Mouse (Mus musculus) layer of hippocampus, adult 9-11 months (tissue): ENCODE results near the gene Pet117.
"Not testable (repeated sequence)": the region's sequence is repeated elsewhere in the genome, so short reads cannot be mapped to it uniquely, and the experiment has no call there.

Experiments used
- DNase-seq: peaks from one replicate; pipeline ENCODE4 v3.0.0; 2022

Gene Pet117

DNA sequence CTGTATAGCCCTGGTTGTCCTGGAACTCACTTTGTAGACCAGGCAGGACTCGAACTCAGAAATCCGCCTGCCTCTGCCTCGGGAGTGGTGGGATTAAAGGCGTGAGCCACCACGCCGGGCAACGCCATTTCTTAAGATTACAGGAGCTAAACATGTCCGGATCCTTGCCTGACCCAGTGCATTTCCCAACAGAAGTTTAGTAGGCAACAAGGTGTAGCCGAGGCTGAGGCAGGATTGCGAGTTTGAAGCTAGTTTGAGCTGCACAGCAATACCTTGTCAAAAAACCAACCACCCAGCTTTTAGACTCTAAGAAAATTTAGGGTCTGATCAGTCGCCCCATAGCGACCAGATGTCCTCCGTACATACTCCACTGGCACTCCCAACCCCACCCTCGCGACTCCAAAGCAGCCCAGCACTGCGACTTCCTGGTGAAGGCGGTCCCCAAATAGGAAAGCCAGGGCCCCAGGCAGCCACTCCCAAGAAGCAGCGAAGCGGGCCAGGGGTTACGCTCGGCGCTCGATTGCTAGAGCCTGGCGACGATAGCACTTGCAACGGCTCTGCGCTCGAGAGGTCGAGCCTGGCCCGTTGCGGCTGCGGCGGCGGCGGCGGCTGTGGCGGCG is at the start of gene Pet117, which contains the start of gene Kat14:
Gene Pet117 (plus strand): TSS at position 597 of the 620 bp plus-strand sequence.
Gene Kat14 (plus strand): TSS at position 584 of the 620 bp plus-strand sequence.
- peak; percentile 94 for DNase-seq

DNA sequence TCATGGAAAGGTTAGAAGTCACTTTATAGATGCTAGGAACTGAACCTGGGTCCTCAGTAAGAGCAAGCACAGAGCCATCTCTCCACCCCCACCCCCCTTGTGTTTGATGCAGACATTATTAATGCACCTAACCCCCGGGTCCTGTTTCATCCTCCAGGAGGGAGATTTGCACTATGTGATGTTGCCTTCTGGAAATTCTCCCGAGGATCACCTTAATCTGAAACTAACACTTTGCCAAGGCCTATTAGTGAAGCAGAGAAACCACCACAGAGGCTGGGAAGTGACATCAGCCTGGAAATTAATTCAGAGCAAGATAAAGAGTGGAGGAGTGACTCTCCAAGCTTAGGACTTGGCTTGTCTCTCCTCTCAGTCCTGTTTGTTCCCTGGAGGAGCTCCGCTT is 44.6 kb upstream of the Pet117 start:
- no peak for DNase-seq

GRCm38 (mm10) chr2:144329451-144329850 is 39.3 kb upstream of the Pet117 start:
- DNase-seq: no peak

DNA sequence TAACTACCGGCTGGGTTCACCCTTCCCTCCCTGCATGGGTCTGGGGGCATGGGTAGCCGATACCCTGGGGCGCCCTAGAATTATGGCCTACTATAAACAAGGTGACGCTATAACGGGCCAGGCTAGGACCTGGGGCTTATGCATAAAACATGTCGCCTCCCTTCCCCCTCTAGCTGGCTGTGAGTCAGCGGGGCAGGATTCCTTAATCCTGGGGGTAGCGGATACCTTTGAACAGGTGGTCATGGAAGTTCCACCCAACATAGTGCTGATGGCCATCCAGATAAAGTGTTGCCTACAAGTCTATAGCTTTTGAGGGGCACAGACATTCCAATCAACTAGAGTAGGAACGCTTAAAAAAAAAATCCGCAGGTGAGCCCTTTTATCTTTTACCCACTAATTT is 38.9 kb upstream of the Pet117 start:
- no peak for DNase-seq

GRCm38 (mm10) chr2:144330352-144330959 is 38.3 kb upstream of the Pet117 start:
- no peak for DNase-seq

DNA sequence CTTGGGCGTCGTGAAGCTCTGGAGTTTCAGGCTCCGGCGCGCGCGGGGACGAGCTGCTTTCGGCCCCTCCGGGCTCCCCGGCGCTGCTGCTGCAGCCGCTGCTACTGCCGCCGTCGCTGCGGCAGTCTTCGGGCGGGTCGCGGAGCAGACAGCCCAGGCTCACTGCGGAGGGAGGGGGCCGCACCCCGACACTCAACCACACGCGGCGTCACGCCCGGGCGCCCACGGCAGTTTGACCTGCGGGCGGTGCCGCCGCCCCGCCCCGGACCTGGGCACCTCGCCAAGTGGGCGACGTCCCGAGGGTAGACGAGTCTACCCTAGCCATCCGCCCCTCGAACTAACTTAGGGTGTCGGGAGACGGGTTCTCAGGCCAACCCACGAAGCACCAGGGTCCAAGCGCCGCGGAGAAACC is 37.8 kb upstream of the Pet117 start:
- DNase-seq: no peak

GRCm38 (mm10) chr2:144331401-144332302 is 37.1 kb upstream of the Pet117 start, which contains the start of gene Ovol2:
Gene Ovol2 (minus strand): TSS chr2:144332146.
- DNase-seq: no peak

- no peak for DNase-seq
These were observed 36.3 kb upstream of the Pet117 start for GRCm38 (mm10) chr2:144332486-144332885.

GRCm38 (mm10) chr2:144333138-144333842 is 35.5 kb upstream of the Pet117 start:
- no peak for DNase-seq

- DNase-seq: no peak
These were observed 31.6 kb upstream of the Pet117 start for GRCm38 (mm10) chr2:144337230-144337629.

DNA sequence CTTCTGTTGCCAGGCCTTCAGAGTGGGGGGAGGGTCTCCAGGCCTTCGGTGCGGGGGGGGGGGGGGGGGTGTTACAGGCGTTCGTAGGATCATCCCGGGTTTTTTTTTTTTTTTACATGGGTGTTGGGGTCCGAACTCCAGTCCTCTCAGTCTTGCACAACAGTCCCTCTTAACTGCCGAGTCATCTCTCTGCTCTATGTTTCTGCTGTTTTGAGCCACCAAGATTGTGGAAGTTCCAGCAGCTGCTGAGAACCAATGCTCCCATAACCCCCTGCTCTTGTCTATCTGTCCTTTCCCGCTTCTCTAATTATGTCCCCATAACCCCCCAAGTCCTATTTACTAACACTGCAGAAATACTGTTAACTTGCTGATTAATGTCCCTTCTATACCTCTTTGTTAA is 31.1 kb upstream of the Pet117 start:
- no peak for DNase-seq

DNA sequence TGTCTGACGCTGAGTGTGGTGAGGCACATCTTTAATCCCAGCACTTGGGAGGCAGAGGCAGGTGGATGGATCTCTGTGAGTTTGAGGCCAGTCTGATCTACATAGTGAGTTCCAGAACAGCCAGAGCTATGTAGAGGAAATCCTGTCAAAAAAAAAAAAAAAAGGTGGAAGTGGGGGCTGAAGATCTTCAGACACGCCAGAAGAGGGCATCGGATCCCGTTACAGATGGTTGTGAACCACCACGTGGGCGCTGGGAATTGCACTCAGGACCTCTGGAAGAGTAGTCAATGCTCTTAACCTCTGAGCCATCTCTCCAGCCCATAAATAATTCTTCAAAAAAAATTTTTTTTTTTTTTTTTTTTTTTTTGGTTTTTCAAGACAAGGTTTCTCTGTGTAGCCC is 30.6 kb upstream of the Pet117 start:
- not testable (repeated sequence) for DNase-seq

DNA sequence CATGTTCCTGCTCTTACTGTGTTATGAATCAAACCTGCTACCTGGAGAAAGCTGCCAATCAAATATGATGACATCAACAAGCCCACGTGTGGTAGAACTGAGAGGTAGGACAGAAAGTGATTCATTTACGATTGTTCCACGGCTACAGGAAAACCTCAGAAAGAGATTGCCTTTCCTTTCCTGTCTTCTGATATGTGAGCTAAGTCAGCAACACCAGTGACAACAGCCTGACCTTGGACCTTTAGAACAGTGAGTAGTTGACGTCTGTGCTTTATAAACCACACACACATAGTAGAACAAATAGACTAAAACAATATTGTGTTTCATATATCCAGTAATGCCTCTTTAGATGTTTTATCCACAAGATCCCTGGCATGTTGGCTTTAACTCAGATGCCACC is 25.6 kb upstream of the Pet117 start:
- DNase-seq: no peak

- DNase-seq: no peak
These were observed 20.3 kb upstream of the Pet117 start for GRCm38 (mm10) chr2:144348525-144348924.

DNA sequence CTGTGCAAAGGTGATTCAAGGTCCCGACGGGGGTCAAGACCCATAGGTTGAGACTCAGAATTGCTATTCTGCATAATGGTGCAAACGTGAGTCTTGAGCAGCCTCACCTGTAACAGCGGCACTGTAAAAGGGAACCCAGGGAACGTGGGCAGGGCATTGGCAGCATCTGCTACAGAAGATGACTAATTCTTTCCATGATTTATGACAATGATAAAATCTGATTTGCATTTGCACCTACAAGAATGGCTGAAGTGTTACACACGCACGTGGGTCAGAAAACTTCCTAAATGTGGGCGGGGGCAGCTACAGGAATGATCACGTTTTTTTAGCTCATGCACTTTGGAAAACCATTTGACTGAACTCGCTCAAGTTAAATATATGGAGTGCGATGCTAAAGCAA is 16.0 kb upstream of the Pet117 start:
- DNase-seq: no peak

GRCm38 (mm10) chr2:144369020-144369421 is 225 bp downstream of the Pet117 start:
- no peak for DNase-seq

- DNase-seq: no peak
These were observed 715 bp downstream of the Pet117 start for GRCm38 (mm10) chr2:144369511-144369910.

DNA sequence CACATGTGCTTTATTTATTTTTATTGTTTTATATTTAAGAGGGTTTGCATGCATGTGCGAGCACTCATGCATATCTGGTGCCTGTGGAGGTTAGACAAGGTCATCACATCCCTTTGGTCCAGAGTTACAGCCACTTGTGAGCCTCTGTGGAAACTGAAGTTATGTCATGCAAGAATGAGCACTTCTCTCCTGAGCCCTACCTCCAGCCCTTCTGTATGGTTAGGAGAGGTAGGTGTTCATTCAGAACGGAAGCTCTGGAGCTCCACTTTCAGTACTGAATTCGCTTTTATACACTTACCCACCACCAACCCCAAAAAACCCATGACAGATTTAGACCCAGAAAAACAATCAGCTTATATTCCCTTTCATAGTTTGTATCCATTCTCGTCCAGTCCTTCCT is 2.8 kb downstream of the Pet117 start:
- DNase-seq: no peak

DNA sequence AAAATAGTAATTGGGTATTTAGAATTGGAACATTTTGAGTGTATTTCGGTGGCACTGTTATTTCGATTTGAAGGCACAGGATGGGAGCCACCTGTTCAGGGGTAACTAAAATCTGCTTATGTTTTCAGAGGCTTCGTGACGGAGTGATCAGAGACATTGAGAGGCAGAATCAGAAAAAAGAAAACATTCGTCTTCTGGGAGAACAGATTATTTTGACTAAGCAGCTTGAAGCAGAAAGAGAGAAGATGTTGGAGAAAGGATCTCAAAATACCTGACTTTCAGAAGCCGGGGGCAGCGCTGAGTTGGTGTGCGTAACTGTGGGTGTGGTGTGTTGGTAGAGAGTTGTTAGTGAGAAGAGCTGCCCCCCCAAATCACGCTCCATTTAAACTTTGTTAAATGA is 4.3 kb downstream of the Pet117 start:
- peak; percentile 61 for DNase-seq

- DNase-seq: no peak
These were observed 6.4 kb downstream of the Pet117 start for GRCm38 (mm10) chr2:144375063-144375703.

DNA sequence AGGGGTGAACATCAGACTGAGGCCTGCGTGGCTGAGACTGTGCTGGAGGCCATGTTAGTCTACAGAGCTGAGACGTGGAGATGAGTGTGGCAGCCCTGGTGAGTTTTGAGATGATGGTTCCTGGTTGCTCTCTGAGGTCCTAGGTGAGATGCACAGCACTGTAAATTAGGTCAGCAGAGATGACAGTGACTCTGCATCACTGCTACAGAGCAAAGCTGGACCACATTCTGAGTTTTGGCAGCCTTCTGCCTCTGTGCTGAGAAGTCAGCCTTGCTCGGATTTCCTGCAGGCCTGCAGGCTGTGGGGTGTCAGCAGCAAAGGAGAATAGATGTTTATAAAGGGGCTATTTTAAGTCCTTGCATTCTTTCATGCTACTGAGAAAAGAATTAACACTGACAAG is 12.5 kb downstream of the Pet117 start:
- DNase-seq: no peak

GRCm38 (mm10) chr2:144381741-144382140 is 12.9 kb downstream of the Pet117 start:
- DNase-seq: no peak
